Mouse (Mus musculus) liver, postnatal 0 days (tissue): ENCODE measurements around the gene Defb15. TPM values are rescaled to one million over a fixed set of nuclear protein-coding genes. Genes with fewer than 3 reads are reported as not detected.
A peak's percentile ranks its signal among the peaks of the same experiment; 100 is the strongest.
"Not testable (repeated sequence)": the region's sequence is repeated elsewhere in the genome, so short reads cannot be mapped to it uniquely, and the experiment has no call there.

Experiments used
- ATAC-seq: fragments of 200-750 bp; cut with Nextera tagmentation; 2 replicates; pipeline ENCODE4 v1.8.0; 2017; ENCODE audit warnings: mild to moderate bottlenecking, moderate library complexity
- DNase-seq: peaks from one replicate; pipeline ENCODE4 v3.0.0-alpha.2; 2016
- H3K27ac ChIP-seq: fragments of 300-500 bp; sonication (generic); 2 replicates; pipeline ENCODE4 v1.5.1; 2014; ENCODE audit warnings: antibody characterized with exemption, moderate library complexity, mild to moderate bottlenecking, low read depth
- H3K27me3 ChIP-seq: fragments of 300-500 bp; sonication (generic); 2 replicates; pipeline ENCODE4 v1.6.1; 2014; ENCODE audit warnings: low read length, control low read depth, mixed read lengths; ENCODE audit not compliant: insufficient read depth
- H3K36me3 ChIP-seq: fragments of 300-500 bp; sonication (generic); replicated peaks from 2 replicates; pipeline ENCODE4 v1.6.1; 2014; ENCODE audit warnings: mild to moderate bottlenecking, control low read depth, low read length, moderate library complexity, mixed read lengths; ENCODE audit not compliant: insufficient read depth
- H3K4me1 ChIP-seq: fragments of 300-500 bp; sonication (generic); 2 replicates; pipeline ENCODE4 v1.6.1; 2014; ENCODE audit warnings: antibody characterized with exemption, mild to moderate bottlenecking, control low read depth; ENCODE audit not compliant: insufficient read depth
- H3K4me2 ChIP-seq: fragments of 300-500 bp; sonication (generic); 2 replicates; pipeline ENCODE4 v1.6.1; 2014; ENCODE audit warnings: low read depth, mild to moderate bottlenecking, low read length, moderate library complexity, mixed read lengths
- H3K4me3 ChIP-seq: fragments of 300-500 bp; sonication (generic); 2 replicates; pipeline ENCODE4 v1.5.1; 2014; ENCODE audit warnings: low read depth, low read length
- H3K9ac ChIP-seq: fragments of 300-500 bp; sonication (generic); replicated peaks from 2 replicates; pipeline ENCODE4 v1.6.1; 2014; ENCODE audit warnings: mild to moderate bottlenecking, moderate library complexity
- H3K9me3 ChIP-seq: fragments of 300-500 bp; sonication (generic); 2 replicates; pipeline ENCODE4 v1.6.1; 2016; ENCODE audit warnings: mild to moderate bottlenecking, control low read depth, low read length, mixed read lengths
- CTCF ChIP-seq: sonication (generic); IDR thresholded peaks from 2 replicates; pipeline ENCODE4 v1.5.1; 2016; ENCODE audit warnings: antibody characterized with exemption, low read depth
- EP300 ChIP-seq: IDR thresholded peaks from 2 replicates; pipeline ENCODE4 v1.6.1; 2016; ENCODE audit warnings: antibody characterized with exemption, low read depth, mild to moderate bottlenecking
- WGBS: fragments of 180-500 bp; shearing (Covaris S2); extraction: QIAGEN DNeasy Blood & Tissue Kit; methylation state at CpG from one replicate; pipeline ENCODE4 v1.1.7; 2014; ENCODE audit not compliant: insufficient replicate concordance; 5-methylcytosine and 5-hydroxymethylcytosine counted together
- polyA plus RNA-seq: library from polyadenylated mRNA; unstranded; fragments of >200 nt; fragmentation: Nextera tagmentation; extraction: Ambion mirVana; gene quantifications from 2 replicates; pipeline ENCODE4 v1.2.1, GENCODE M21; 2015

Gene Defb15
- polyA plus RNA-seq, 1 experiment from 2014 or later, result not detected

DNA sequence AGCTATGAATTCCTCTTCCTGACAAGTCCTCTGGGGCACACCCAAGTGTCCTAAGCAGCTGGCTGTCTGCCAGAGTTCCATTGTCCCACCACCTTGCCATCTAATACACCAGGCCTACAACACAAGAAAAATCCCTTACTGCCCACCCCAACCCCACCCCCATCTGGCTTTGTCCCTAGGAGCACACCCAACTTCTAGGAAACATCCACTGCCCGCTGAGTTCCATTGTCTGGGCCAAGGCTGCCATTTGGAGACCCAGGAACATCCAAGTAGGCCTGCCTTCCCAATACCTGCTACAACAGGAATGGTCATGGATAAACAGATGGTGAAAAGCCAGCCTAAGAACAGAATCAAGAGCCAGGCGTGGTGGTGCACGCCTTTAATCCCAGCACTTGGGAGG, 23.8 kb upstream of the Defb15 start:
- ATAC-seq, result no peak
- no peaks in the 10 kb centered on the region for H3K36me3 ChIP-seq
- no peak overlapping the region for H3K4me3 ChIP-seq
- no peak overlapping the region for H3K27ac ChIP-seq
- no peaks in the 10 kb centered on the region for H3K4me1 ChIP-seq
- H3K9me3 ChIP-seq, result no peaks in the 10 kb centered on the region
- no peak overlapping the region for H3K9ac ChIP-seq
- no peaks in the 10 kb centered on the region for H3K27me3 ChIP-seq
- H3K4me2 ChIP-seq, result no peak overlapping the region
- DNase-seq, result no peak
- TF ChIP-seq CTCF, result no peak
- TF ChIP-seq EP300, result no peak
- 72% methylated on average over 3 of the region's 3 CpGs for WGBS

DNA sequence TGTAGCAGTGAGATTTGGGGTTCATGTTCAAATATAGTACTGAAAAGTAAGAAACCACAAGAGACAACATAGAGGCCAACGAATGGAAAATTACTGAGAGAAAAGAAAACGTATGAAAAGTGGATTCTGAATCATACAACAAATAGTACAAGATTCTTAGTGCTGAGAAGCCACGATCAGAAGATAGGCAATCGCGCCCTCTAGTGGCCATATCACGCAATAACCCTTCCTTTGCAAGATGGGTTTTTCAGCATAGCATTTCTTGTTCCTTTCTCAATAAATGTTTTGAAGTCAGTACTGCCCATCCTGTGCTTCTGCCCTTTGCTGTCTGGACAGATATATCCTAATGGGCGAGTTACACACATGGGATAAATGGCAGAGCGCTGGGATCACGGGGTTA, 22.8 kb upstream of the Defb15 start:
- 5% methylated on average over 9 of the region's 9 CpGs for WGBS

DNA sequence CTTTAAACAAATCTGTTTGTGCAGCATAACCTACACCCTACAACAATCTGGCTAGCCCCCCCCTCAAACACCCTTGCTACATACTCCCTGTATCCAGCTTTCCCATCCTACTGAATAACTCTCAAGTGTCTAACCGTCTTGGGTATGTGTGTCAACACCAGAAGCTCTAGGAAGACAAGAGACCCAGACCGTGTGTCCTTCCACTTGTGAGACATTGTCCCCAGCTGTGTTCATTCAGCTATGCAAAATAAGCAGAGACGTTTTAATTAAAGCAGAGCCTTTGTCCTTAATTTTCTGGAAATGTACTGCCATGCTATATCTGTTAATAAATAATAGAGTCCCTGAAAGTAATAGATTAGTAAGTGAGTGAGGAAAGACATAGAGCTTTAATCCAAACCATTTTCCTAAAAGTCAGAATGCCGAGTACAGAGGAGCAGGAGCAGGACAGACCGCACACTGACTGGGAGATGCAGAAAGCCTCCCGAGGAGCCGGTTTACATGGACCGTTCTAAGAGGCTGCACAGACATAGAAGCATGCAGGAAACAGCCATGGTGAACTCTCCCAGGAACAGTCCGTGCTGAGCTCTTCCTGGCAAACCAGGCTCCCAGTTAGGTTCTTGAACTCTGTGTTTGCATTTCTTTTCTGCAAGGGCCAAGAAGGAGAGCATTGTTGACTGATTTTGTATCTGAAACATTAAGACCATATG, 15.0 kb upstream of the Defb15 start:
- H3K4me1 ChIP-seq, result no peaks in the 10 kb centered on the region
- H3K4me2 ChIP-seq, result no peak overlapping the region
- no peak overlapping the region for H3K27ac ChIP-seq
- no peaks in the 10 kb centered on the region for H3K27me3 ChIP-seq
- no peaks in the 10 kb centered on the region for H3K36me3 ChIP-seq
- H3K9me3 ChIP-seq, result no peaks in the 10 kb centered on the region
- no peak overlapping the region for H3K9ac ChIP-seq
- TF ChIP-seq EP300 (no peak), CTCF (no peak)
- WGBS, result 72% methylated on average over 9 of the region's 9 CpGs
- DNase-seq (no peak), ATAC-seq (no peak)
- H3K4me3 ChIP-seq, result no peak overlapping the region

More for the DNA sequence above, 22.8 kb upstream of the Defb15 start:
- H3K4me1 ChIP-seq, result no peaks in the 10 kb centered on the region
- DNase-seq (peak; percentile 40), ATAC-seq (no peak)
- H3K9ac ChIP-seq, result no peak overlapping the region
- no peak overlapping the region for H3K4me2 ChIP-seq
- no peak overlapping the region for H3K4me3 ChIP-seq
- no peaks in the 10 kb centered on the region for H3K36me3 ChIP-seq
- H3K27ac ChIP-seq, result no peak overlapping the region
- H3K27me3 ChIP-seq, result no peaks in the 10 kb centered on the region
- TF ChIP-seq CTCF, result peak; percentile 81
- no peak for TF ChIP-seq EP300
- H3K9me3 ChIP-seq, result no peaks in the 10 kb centered on the region

DNA sequence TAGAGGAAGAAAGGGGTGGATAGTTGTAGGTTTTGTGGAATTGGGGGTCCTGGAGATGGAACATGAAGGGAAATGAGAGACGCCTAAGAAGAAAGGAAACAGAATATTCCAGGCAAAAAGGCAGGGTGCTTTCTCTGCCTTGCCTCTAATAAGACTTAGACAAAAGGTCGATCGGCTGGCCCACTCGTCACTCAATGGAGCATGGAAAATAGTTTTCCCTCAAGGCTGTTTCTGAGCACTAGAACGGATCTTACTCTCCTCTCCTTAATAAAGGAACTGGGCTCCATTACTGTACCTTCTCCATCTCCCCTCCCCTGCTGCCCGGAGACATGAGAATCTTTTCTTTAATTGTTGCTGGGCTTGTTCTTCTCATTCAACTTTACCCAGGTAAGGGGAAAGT, 14.0 kb upstream of the Defb15 start, which contains the start of gene Defb13:
Gene Defb13 (plus strand): TSS at position 301 of the 400 bp plus-strand sequence.
- Histone ChIP-seq H3K36me3 (no peaks in the 10 kb centered on the region), H3K4me1 (no peaks in the 10 kb centered on the region), H3K9ac (no peak within 1 kb of the TSS), H3K4me2 (no peak within 1 kb of the TSS), H3K4me3 (no peak within 1 kb of the TSS), H3K9me3 (no peaks in the 10 kb centered on the region), H3K27ac (no peak within 1 kb of the TSS), H3K27me3 (no peaks in the 10 kb centered on the region)
- DNase-seq (no peak), ATAC-seq (no peak)
- 80% methylated on average over 6 of the region's 6 CpGs for WGBS
- TF ChIP-seq CTCF (no peak), EP300 (no peak)

DNA sequence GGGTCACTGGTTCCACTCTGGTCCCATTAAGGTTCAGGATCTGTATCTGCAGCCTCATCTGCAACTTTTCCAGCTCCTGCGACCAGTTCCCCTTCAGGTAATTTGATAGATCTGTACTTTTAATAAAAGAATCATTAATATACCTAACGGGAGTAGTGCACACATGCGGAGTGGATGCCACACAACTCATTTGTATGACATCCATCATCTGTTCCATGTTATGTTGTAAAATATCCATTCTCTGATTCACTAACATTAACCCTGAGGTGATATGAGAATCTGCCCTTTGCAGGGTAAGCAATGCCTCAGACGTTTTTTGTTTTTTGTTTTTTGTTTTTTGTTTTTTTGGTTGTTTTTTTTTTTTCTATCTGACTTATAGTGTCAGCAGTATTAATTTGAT, 5.5 kb upstream of the Defb15 start, which contains the start of gene Defb35:
Gene Defb35 (plus strand): TSS at position 301 of the 400 bp plus-strand sequence.
- not testable (repeated sequence) for H3K4me3 ChIP-seq, H3K4me2 ChIP-seq, ATAC-seq, H3K9me3 ChIP-seq, H3K36me3 ChIP-seq, DNase-seq, H3K27me3 ChIP-seq, H3K27ac ChIP-seq, H3K9ac ChIP-seq, H3K4me1 ChIP-seq
- WGBS, result 71% methylated on average over 4 of the region's 4 CpGs

DNA sequence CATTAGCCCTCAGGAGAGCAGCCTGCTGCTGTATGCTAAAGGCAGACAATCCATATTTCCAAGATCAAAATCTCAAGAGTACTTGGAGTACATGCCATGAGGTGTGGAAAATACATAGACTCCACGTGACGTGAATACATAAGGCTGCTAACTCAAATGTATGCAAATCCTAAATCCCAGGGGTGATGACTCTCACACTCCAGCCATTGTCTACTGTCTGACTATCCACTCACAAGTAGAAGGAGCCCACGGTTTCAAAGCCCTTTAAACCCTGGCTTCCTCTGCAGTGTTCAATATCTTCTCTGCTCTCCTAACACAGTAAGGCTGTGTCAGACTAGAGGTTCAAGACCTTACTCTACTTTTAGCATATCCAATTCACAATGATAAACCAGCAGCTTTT, 1.8 kb downstream of the Defb15 start:
- not testable (repeated sequence) for ATAC-seq, DNase-seq, H3K27me3 ChIP-seq, H3K27ac ChIP-seq, H3K9me3 ChIP-seq, H3K36me3 ChIP-seq, H3K4me3 ChIP-seq, H3K4me2 ChIP-seq, H3K4me1 ChIP-seq, H3K9ac ChIP-seq
- WGBS, result 80% methylated on average over 3 of the region's 3 CpGs

DNA sequence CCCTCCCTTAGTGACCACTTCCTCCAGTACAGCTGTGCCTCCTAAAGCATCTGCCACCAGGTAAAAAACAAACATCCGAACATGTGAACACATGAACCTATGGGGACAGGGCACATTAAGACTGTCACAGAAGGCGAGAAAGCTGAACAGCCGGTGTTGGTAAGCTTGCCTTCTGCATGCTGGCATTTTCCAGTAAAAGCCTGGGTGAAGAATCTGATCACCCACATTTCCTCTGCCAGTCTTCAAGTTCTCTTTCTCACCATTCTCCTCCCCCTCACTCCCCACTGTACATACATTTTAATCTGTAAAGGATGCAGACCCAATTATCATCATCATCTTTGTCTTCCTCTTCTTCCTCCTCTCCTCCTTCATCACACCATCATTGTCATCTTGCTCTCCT, 16.9 kb downstream of the Defb15 start:
- 65% methylated on average over 3 of the region's 3 CpGs for WGBS
- no peaks in the 10 kb centered on the region for H3K36me3 ChIP-seq

More for the DNA sequence above, 16.9 kb downstream of the Defb15 start:
- ATAC-seq, result no peak
- H3K27me3 ChIP-seq, result no peaks in the 10 kb centered on the region
- H3K4me1 ChIP-seq, result no peaks in the 10 kb centered on the region
- no peak overlapping the region for H3K4me2 ChIP-seq
- H3K9ac ChIP-seq, result no peak overlapping the region
- no peaks in the 10 kb centered on the region for H3K9me3 ChIP-seq
- no peak overlapping the region for H3K27ac ChIP-seq
- no peak overlapping the region for H3K4me3 ChIP-seq
- TF ChIP-seq EP300, result no peak
- no peak for TF ChIP-seq CTCF
- no peak for DNase-seq
